Comparison of ENCODE assay signal across 10 mouse cellular contexts in the genomic region with DNA sequence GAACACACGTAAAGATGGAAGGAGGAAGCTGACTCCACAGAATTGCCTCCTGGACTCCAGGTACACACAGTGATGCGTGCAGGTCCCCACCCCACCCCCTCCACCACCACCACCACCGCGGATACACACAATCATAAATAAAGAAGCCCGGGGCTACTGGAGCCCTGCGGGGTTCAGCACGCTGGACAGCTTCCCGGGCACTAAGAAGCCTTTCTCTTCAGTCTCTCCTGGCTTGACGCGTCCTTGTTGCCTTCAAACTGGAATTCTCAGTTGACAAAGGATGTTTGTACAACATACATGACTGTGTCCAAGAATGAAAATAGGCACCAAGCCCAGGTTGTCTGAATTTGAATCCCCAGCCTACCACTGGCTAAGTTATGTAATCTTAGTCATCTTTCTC.
A peak's percentile ranks its signal among the peaks of the same experiment; 100 is the strongest.
DNase-seq lines count a peak whose midpoint lies in the region; ATAC-seq and TF ChIP-seq lines count a peak whose summit lies in the region.
"Had no signal": no experiment of that assay in that cellular context is flagged by ENCODE, and none has a peak within 500 bp of the region (broad histone marks: within the 10 kb centered on the region; RNA-seq: fewer than 3 reads in every experiment).

No protein-coding gene starts in this region.

- intact Hi-C loops in left cerebral cortex, postnatal 36 days (cut with DNase I), result no loop called here

- WGBS in lung, adult 2 months, result 18% methylated on average over 10 of the region's 10 CpGs

- no peaks in the 10 kb centered on the region for H3K4me1 ChIP-seq in lung, adult 2 months (ENCODE audit: control insufficient read depth, insufficient read depth, low read length)
- H3K4me1 ChIP-seq: embryonic facial prominence, embryonic 15.5 days; lung, embryonic 15.5 days had no signal

- no peak overlapping the region for H3K4me3 ChIP-seq in lung, adult 2 months (replicated peaks; ENCODE audit: extremely low read depth, low read depth, low read length)
- H3K4me3 ChIP-seq: embryonic facial prominence, embryonic 15.5 days; lung, embryonic 15.5 days had no signal

- TF ChIP-seq CTCF in lung, adult 2 months (IDR thresholded peaks at IDR 0.05; ENCODE audit: insufficient read depth, low read length), result no peak

- DNase-seq in adrenal gland, adult 18-20 months (ENCODE audit: low spot score in 2 of 2), result peak; percentile 6 to 33
- DNase-seq in adrenal gland, adult 8-10 months, result no peak
- DNase-seq in lung, adult 2 months, result peak; percentile 4
- DNase-seq in lung, adult 18-20 months, result no peak
- DNase-seq in embryo, embryonic 11 days, result peak; percentile 75
- DNase-seq in lung, postnatal 36 days, result peak; percentile 14
- DNase-seq in left cerebral cortex, postnatal 36 days (ENCODE audit: low spot score in 2 of 2), result no peak

- TF ChIP-seq POLR2A in lung, adult 2 months (IDR thresholded peaks at IDR 0.05; ENCODE audit: borderline replicate concordance, extremely low read depth, low read depth, low read length), result no peak

- no peak for ATAC-seq in monocyte, adult 5-6 weeks (replicated peaks; ENCODE audit: insufficient number of reproducible peaks, low FRiP score, low TSS enrichment, poor library complexity, severe bottlenecking)

Comparison
In these comparisons a context has a peak if more than half of its experiments do, and no peak if none do; other contexts are left out.
1. DNase-seq: peak in adrenal gland, adult 18-20 months (2 of 2), lung, adult 2 months (single experiment), embryo, embryonic 11 days (single experiment) and lung, postnatal 36 days (single experiment); none in adrenal gland, adult 8-10 months (single experiment), lung, adult 18-20 months (0 of 2) and left cerebral cortex, postnatal 36 days (0 of 2).